29 mouse cellular contexts compared by ENCODE assay signal in genomic region chr8:126715666-126716065, GRCm38 (mm10).
"Had no signal": no experiment of that assay in that cellular context is flagged by ENCODE, and none has a peak within 500 bp of the region (broad histone marks: within the 10 kb centered on the region; RNA-seq: fewer than 3 reads in every experiment).

No protein-coding gene starts in this region.

- H3K4me3 ChIP-seq: embryonic facial prominence, embryonic 10.5 days; embryonic facial prominence, embryonic 12.5 days; embryonic facial prominence, embryonic 13.5 days; embryonic facial prominence, embryonic 15.5 days; erythroblast, embryonic 14.5 days; forebrain, embryonic 10.5 days; forebrain, embryonic 12.5 days; forebrain, embryonic 13.5 days; forebrain, embryonic 15.5 days; gastrocnemius, adult 2 months; heart, adult 2 months had no signal

- H3K27ac ChIP-seq: embryonic facial prominence, embryonic 10.5 days; embryonic facial prominence, embryonic 12.5 days; embryonic facial prominence, embryonic 13.5 days; embryonic facial prominence, embryonic 15.5 days; forebrain, embryonic 10.5 days; forebrain, embryonic 12.5 days; forebrain, embryonic 13.5 days; forebrain, embryonic 15.5 days; gastrocnemius, adult 2 months; heart, adult 2 months had no signal

- DNase-seq: cerebellum, adult 2 months; cerebellum, adult 8-10 months; cerebellum, adult 9-10 months; cerebellum, adult 9-11 months; cerebellum, postnatal 10 days; cerebellum, postnatal 14 days; cerebellum, postnatal 25 days; cerebellum, postnatal 36 days; embryo, embryonic 11 days; forebrain, postnatal 0 days; gastrocnemius, adult 2 months; gastrocnemius, postnatal 10 days; gastrocnemius, postnatal 14 days; gastrocnemius, postnatal 25 days; gastrocnemius, postnatal 36 days; heart, adult 11 months; heart, adult 18-20 months; heart, adult 2 months had no signal

- H3K9ac ChIP-seq: embryonic facial prominence, embryonic 12.5 days; embryonic facial prominence, embryonic 13.5 days; embryonic facial prominence, embryonic 15.5 days; forebrain, embryonic 12.5 days; forebrain, embryonic 13.5 days; forebrain, embryonic 15.5 days; forebrain, postnatal 0 days had no signal

- H3K9me3 ChIP-seq: embryonic facial prominence, embryonic 10.5 days; embryonic facial prominence, embryonic 12.5 days; embryonic facial prominence, embryonic 13.5 days; embryonic facial prominence, embryonic 15.5 days; forebrain, embryonic 10.5 days; forebrain, embryonic 12.5 days; forebrain, embryonic 13.5 days; forebrain, embryonic 15.5 days had no signal

- H3K4me2 ChIP-seq: embryonic facial prominence, embryonic 12.5 days; embryonic facial prominence, embryonic 13.5 days; embryonic facial prominence, embryonic 15.5 days; forebrain, embryonic 12.5 days; forebrain, embryonic 13.5 days; forebrain, embryonic 15.5 days had no signal

- H3K36me3 ChIP-seq: embryonic facial prominence, embryonic 10.5 days; embryonic facial prominence, embryonic 12.5 days; embryonic facial prominence, embryonic 13.5 days; embryonic facial prominence, embryonic 15.5 days; forebrain, embryonic 10.5 days; forebrain, embryonic 12.5 days; forebrain, embryonic 15.5 days had no signal

- ATAC-seq: forebrain, embryonic 13.5 days; forebrain, embryonic 14.5 days; forebrain, embryonic 15.5 days; forebrain, embryonic 16.5 days; forebrain, postnatal 0 days had no signal

- H3K27me3 ChIP-seq: embryonic facial prominence, embryonic 12.5 days; embryonic facial prominence, embryonic 13.5 days; embryonic facial prominence, embryonic 15.5 days; forebrain, embryonic 13.5 days; forebrain, embryonic 15.5 days had no signal
